Mouse (Mus musculus): Measurements from ENCODE around the gene Pnkp. TPM values are rescaled to one million over a fixed set of nuclear protein-coding genes. Genes with fewer than 3 reads are reported as not detected.

The Pnkp gene
- polyA plus RNA-seq, 1 experiment from 2014 or later, result 29.8 TPM

DNA sequence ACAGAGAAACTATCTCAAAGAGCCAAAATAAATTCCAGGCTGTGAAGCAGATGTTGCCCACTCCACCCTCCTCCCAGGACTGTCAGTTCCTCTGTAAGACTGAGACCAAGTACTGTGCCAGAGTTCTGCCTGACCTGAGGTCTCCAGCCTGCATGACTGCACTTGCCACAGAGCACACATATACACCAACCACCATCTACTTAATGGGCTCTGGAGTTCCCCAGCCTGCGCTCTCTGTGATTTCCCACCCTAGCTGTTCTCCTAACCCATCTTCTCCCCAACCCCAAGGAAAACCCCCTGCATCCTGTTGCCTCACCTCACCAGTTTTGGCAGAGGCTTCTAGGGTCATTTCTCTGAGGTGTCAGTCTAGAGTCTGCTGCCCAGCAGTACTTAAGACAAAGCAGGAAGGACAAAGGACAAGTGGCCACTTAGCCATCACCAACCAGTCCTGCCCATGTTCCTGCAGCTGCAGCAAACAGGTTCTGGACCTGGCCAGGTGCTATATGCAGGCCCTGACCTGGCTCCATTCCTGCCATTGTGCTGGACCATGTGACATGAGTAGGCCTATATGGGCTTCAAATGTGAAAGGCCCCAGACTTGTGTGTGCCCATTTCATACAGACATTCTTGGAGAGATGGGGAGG, 21.4 kb upstream of the Pnkp start:
- H3K27me3 ChIP-seq, result peaks cover 17% of the 10 kb centered on the region
- no peak overlapping the region for H3K4me2 ChIP-seq
- H3K9me3 ChIP-seq, result no peaks in the 10 kb centered on the region
- peaks cover 16% of the 10 kb centered on the region for H3K36me3 ChIP-seq
- no peak overlapping the region for H3K27ac ChIP-seq
- no peak overlapping the region for H3K4me3 ChIP-seq
- WGBS, result 84% methylated on average over 1 of the region's 1 CpGs
- ATAC-seq (ENCODE audit: insufficient number of reproducible peaks, low FRiP score, low TSS enrichment, low read depth), result no peak
- peaks cover 28% of the 10 kb centered on the region for H3K4me1 ChIP-seq
- no peak overlapping the region for H3K9ac ChIP-seq

DNA sequence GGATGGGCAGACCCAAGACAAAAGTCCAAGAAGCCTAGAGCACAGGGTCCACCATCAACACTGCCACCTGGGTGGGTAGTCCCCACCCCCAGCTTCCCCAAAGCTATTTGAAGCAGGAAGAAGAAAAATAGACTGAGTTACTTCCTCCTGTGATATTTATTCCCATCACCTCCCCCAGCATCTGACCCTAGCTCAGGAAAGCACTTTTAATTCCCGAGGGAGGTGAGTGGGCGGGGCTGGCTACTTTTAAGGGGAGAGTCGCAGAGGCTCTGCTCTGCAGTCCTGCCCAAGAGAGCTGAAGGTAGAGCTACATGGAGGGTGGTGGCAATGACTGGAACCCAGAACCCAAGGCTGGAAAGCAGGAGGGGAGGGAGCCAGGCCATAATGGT, 20.9 kb upstream of the Pnkp start:
- no peak overlapping the region for H3K4me3 ChIP-seq
- H3K27me3 ChIP-seq, result peaks cover 23% of the 10 kb centered on the region
- no peak for ATAC-seq (ENCODE audit: insufficient number of reproducible peaks, low FRiP score, low TSS enrichment, low read depth)
- no peak overlapping the region for H3K9ac ChIP-seq
- 41% methylated on average over 3 of the region's 3 CpGs for WGBS
- no peak overlapping the region for H3K4me2 ChIP-seq
- H3K4me1 ChIP-seq, result peaks cover 29% of the 10 kb centered on the region
- H3K9me3 ChIP-seq, result no peaks in the 10 kb centered on the region
- no peak overlapping the region for H3K27ac ChIP-seq
- H3K36me3 ChIP-seq, result peaks cover 16% of the 10 kb centered on the region

DNA sequence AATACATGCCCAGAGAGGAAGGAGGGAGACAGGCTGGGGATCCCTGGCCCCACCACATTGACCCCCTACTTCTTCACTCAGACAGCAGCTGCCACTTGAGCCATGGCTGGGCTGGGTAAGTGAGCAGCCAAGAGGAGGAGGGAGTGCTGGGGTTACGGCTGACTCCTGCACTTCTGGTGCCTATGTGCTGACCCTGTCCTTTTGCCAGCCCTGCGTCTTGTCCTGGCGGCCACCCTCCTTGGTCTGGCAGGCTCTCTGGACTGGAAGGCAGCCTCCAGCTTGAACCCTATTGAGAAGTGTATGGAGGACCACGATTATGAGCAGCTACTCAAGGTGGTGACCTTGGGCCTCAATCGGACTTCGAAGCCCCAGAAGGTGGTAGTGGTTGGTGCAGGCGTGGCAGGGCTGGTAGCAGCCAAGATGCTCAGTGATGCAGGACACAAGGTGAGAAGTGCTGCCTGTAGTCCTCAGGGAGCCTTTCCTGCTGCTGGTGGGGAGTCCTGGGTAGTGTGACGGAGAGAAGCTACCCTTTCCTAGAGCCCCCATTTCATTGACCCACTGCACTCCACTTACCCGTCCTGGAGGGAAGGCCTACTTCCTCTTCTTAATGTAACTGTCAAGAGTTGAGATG, 20.4 kb upstream of the Pnkp start:
- 84% methylated on average over 9 of the region's 9 CpGs for WGBS
- Histone ChIP-seq H3K4me2 (no peak overlapping the region), H3K27ac (no peak overlapping the region), H3K36me3 (peaks cover 17% of the 10 kb centered on the region), H3K4me3 (no peak overlapping the region), H3K27me3 (peaks cover 28% of the 10 kb centered on the region), H3K9me3 (no peaks in the 10 kb centered on the region), H3K9ac (no peak overlapping the region), H3K4me1 (peaks cover 28% of the 10 kb centered on the region)
- no peak for ATAC-seq (ENCODE audit: insufficient number of reproducible peaks, low FRiP score, low TSS enrichment, low read depth)

DNA sequence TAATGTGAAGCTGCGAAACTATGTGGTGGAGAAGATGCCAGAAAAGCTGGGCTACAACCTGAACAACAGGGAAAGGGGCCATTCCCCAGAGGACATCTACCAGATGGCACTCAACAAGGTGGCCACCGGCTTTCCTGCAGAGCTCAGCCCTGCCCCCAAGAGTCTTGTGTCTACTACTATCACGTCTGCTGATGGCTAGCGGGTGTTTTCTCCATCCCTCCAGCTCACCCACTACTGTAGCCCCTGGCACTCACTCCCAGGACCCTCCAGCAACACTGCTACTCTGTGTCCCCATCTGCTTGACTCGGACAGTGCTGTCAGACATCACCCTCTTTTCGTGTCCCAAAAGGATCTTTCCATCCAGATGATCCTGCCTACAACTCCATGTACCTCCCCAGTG, 18.9 kb upstream of the Pnkp start:
- Histone ChIP-seq H3K4me2 (no peak overlapping the region), H3K9ac (no peak overlapping the region), H3K36me3 (peaks cover 28% of the 10 kb centered on the region), H3K27ac (no peak overlapping the region), H3K9me3 (no peaks in the 10 kb centered on the region), H3K4me3 (no peak overlapping the region), H3K4me1 (peaks cover 21% of the 10 kb centered on the region), H3K27me3 (peaks cover 38% of the 10 kb centered on the region)
- 88% methylated on average over 6 of the region's 6 CpGs for WGBS
- ATAC-seq (ENCODE audit: insufficient number of reproducible peaks, low FRiP score, low TSS enrichment, low read depth), result no peak

DNA sequence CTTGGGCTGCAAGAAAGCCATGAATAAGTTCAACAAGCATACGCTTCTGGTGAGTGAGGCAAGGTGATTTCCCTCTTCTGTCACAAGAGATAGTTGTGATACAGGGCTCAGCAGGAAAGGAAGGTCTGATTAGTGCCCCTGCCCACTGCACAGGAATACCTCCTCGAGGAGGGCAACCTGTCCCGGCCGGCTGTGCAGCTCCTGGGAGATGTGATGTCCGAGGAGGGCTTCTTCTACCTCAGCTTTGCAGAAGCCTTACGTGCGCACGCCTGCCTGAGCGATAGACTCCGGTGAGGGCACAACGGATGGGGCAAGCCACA, 17.8 kb upstream of the Pnkp start:
- 25% methylated on average over 11 of the region's 11 CpGs for WGBS
- no peak for ATAC-seq (ENCODE audit: insufficient number of reproducible peaks, low FRiP score, low TSS enrichment, low read depth)
- peaks cover 16% of the 10 kb centered on the region for H3K4me1 ChIP-seq
- H3K4me3 ChIP-seq, result peak overlapping the region; percentile 33
- H3K27me3 ChIP-seq, result peaks cover 38% of the 10 kb centered on the region
- H3K4me2 ChIP-seq, result peak overlapping the region; percentile 75
- no peaks in the 10 kb centered on the region for H3K9me3 ChIP-seq
- peaks cover 39% of the 10 kb centered on the region for H3K36me3 ChIP-seq
- no peak overlapping the region for H3K27ac ChIP-seq
- peak overlapping the region; percentile 31; the same call in 1 of the 2 replicates for H3K9ac ChIP-seq

DNA sequence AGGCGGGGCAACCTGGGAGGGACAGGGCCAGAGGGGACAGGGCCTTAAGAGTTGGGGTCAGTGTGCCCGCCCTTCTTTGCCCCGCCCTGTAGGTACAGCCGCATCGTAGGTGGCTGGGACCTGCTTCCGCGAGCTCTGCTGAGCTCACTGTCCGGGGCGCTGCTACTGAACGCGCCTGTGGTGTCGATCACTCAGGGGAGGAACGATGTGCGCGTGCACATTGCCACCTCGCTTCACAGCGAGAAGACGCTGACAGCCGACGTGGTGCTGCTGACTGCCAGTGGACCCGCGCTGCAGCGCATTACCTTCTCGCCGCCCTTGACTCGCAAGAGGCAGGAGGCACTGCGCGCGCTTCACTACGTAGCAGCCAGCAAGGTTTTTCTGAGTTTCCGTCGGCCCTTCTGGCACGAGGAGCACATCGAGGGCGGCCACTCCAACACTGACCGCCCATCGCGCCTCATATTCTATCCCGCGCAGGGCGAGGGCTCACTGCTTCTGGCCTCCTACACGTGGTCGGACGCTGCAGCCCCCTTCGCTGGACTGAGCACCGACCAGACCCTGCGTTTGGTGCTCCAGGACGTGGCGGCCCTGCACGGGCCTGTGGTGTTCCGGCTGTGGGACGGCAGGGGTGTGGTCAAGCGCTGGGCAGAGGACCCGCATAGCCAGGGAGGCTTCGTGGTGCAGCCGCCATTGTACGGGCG, 17.3 kb upstream of the Pnkp start:
- 2% methylated on average over 58 of the region's 58 CpGs for WGBS
- Histone ChIP-seq H3K4me3 (peak overlapping the region; percentile 33), H3K4me1 (peaks cover 15% of the 10 kb centered on the region), H3K36me3 (peaks cover 44% of the 10 kb centered on the region), H3K9ac (peak overlapping the region; percentile 31), H3K4me2 (peak overlapping the region; percentile 75), H3K27ac (no peak overlapping the region), H3K9me3 (no peaks in the 10 kb centered on the region), H3K27me3 (peaks cover 38% of the 10 kb centered on the region)
- ATAC-seq (ENCODE audit: insufficient number of reproducible peaks, low FRiP score, low TSS enrichment, low read depth), result peak; percentile 6; the same call in 1 of the 2 replicates

DNA sequence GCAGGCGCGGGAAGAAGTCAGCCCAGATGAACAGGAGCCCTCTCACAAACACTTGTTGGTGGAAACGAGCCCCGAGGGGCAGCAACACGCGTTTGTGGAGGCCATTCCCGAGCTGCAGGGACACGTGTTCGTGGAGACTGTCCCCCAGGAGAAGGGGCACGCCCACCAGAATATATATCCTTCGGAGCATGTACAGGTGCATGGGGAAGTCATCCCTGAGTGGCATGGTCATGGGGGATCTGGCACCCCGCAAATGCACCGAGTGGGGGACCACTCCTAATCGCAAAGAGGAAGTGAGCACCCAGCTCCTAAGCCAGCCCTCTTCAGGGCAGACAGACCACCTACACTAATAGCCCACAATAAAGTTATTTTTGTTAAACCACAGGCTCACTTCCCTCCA, 16.5 kb upstream of the Pnkp start:
- Histone ChIP-seq H3K4me1 (peaks cover 15% of the 10 kb centered on the region), H3K9me3 (no peaks in the 10 kb centered on the region), H3K4me3 (peak overlapping the region; percentile 33), H3K36me3 (peaks cover 52% of the 10 kb centered on the region), H3K9ac (no peak overlapping the region), H3K27ac (no peak overlapping the region), H3K4me2 (peak overlapping the region; percentile 75; the same call in 1 of the 2 replicates), H3K27me3 (peaks cover 38% of the 10 kb centered on the region)
- ATAC-seq (ENCODE audit: insufficient number of reproducible peaks, low FRiP score, low TSS enrichment, low read depth), result no peak
- WGBS, result 40% methylated on average over 14 of the region's 14 CpGs

DNA sequence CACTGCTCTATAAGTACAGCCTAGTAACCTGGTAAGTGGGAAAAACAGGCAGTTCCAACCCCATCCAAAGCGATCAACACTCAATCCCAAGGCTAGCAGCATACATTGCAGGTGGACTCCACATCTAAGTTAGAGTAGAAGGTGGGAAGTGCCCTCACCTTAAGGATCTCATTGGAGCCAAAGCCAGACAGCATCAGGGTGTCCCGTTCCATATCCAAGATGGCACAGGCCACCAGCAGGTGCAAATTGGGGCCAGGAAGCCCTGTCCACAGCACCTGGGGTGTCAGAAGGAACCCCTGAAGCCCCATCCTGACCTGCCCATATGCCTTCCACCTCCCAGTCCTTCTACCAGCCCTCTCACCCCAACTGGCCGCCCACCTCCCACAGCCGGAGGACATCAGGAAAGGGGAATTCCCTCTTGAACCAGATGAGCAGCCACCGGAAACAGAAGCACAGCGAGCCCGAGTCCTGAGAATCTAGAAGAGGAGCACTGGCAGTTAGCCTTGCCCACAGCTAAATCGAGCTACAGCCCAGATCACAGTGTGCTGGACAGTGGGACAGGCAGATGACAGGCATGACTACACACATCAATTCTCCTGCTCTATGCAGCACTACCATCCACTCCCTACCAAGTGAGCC, 15.0 kb upstream of the Pnkp start:
- no peak overlapping the region for H3K4me2 ChIP-seq
- WGBS, result 88% methylated on average over 8 of the region's 8 CpGs
- peaks cover 19% of the 10 kb centered on the region for H3K4me1 ChIP-seq
- H3K27me3 ChIP-seq, result peaks cover 38% of the 10 kb centered on the region
- ATAC-seq (ENCODE audit: insufficient number of reproducible peaks, low FRiP score, low TSS enrichment, low read depth), result no peak
- H3K4me3 ChIP-seq, result no peak overlapping the region
- H3K36me3 ChIP-seq, result peaks cover 67% of the 10 kb centered on the region
- no peaks in the 10 kb centered on the region for H3K9me3 ChIP-seq
- no peak overlapping the region for H3K9ac ChIP-seq
- H3K27ac ChIP-seq, result no peak overlapping the region

DNA sequence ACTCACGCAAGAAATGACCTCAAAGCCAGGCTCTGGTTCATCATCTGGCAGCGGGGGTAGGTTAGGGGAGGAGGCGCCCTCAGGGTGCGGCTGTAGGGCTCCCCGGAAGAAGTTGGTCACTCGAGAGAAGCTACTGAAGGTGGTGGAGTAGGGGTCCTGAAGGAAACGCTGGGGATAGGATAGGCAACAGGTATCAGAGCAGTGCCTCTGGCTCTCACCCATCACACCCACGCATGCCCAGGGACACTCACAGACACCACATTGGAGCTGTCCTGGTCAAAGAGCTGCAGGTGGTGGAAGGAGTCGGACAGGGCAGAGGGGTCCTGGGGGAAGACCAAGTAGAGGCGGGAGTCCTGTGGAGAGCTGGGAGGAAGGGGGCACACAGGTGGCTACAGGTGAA, 11.9 kb upstream of the Pnkp start:
- Histone ChIP-seq H3K36me3 (peaks cover 68% of the 10 kb centered on the region), H3K9me3 (no peaks in the 10 kb centered on the region), H3K9ac (no peak overlapping the region), H3K27me3 (peaks cover 25% of the 10 kb centered on the region; the same call in 1 of the 2 replicates), H3K27ac (no peak overlapping the region), H3K4me2 (no peak overlapping the region), H3K4me3 (no peak overlapping the region), H3K4me1 (peaks cover 18% of the 10 kb centered on the region)
- WGBS, result 93% methylated on average over 10 of the region's 10 CpGs
- no peak for ATAC-seq (ENCODE audit: insufficient number of reproducible peaks, low FRiP score, low TSS enrichment, low read depth)

DNA sequence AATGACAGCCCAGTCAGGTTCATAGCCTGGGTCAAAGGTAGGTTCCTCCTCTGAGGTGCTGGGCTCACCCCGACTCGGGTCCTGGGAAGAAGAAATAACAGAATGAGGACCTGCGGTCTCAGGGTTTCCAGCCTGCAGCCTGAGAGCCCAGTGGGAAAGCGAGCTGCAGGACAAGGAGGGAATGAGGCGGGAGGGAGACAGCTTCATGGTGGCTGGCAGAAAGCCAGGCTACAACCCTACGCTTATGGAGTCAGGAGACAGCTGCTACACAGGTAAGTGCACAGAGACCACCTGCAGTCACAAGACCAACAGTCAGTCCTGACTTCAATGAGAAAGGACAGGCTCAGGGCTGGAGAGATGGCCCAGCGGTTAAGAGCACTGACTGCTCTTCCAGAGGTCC, 10.1 kb upstream of the Pnkp start:
- peaks cover 7% of the 10 kb centered on the region; the same call in 1 of the 2 replicates for H3K27me3 ChIP-seq
- H3K4me1 ChIP-seq, result peaks cover 28% of the 10 kb centered on the region
- no peak for ATAC-seq (ENCODE audit: insufficient number of reproducible peaks, low FRiP score, low TSS enrichment, low read depth)
- peaks cover 58% of the 10 kb centered on the region for H3K36me3 ChIP-seq
- no peaks in the 10 kb centered on the region for H3K9me3 ChIP-seq
- H3K4me2 ChIP-seq, result no peak overlapping the region
- 86% methylated on average over 7 of the region's 7 CpGs for WGBS
- no peak overlapping the region for H3K4me3 ChIP-seq
- H3K27ac ChIP-seq, result no peak overlapping the region
- no peak overlapping the region for H3K9ac ChIP-seq

DNA sequence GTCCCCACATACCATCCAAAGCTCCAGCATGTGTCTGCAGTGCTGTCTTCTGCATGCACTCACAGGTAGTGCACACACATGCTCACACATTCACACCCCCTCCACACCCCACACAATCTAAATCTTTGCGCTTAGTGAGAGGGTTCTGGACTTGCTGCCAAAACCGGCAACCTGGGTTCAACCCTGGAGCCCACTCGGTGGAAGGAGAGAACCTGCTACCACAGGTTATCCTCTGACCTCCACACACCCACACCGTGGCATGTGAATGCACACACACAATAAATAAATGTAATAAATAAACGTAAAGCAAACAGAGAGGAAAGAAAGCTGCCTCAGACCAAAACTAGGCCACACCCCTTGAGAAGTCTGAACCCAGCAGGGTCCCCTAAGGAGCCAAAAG, 9.2 kb upstream of the Pnkp start:
- WGBS, result 64% methylated on average over 5 of the region's 5 CpGs
- Histone ChIP-seq H3K4me1 (peaks cover 36% of the 10 kb centered on the region), H3K4me2 (peak overlapping the region; percentile 84), H3K9ac (no peak overlapping the region), H3K27ac (peak overlapping the region; percentile 100; the same call in 1 of the 2 replicates), H3K36me3 (peaks cover 57% of the 10 kb centered on the region), H3K9me3 (no peaks in the 10 kb centered on the region), H3K4me3 (peak overlapping the region; percentile 72), H3K27me3 (no peaks in the 10 kb centered on the region)
- no peak for ATAC-seq (ENCODE audit: insufficient number of reproducible peaks, low FRiP score, low TSS enrichment, low read depth)

Data from limb, embryonic 15.5 days (tissue).